Mouse (Mus musculus): ENCODE measurements around the gene Ndufa11. TPM values are rescaled to one million over a fixed set of nuclear protein-coding genes. Genes with fewer than 3 reads are reported as not detected.

The Ndufa11 gene
- polyA plus RNA-seq, 1 experiment = 70.5 TPM

GRCm38 (mm10) chr17:56762769-56763731 is 45.5 kb downstream of the Ndufa11 start:
- peaks cover 78% of the 10 kb centered on the region for H3K4me1 ChIP-seq (ENCODE audit: control insufficient read depth)

GRCm38 (mm10) chr17:56763741-56764250 is 46.2 kb downstream of the Ndufa11 start:
- Histone ChIP-seq H3K4me3 (replicated peaks) (peak overlapping the region; percentile 100), H3K36me3 (ENCODE audit: control insufficient read depth) (peaks cover 30% of the 10 kb centered on the region), H3K9me3 (ENCODE audit: control insufficient read depth, low read length) (peaks cover 12% of the 10 kb centered on the region), H3K27me3 (ENCODE audit: control insufficient read depth) (peaks cover 4% of the 10 kb centered on the region; the same call in 1 of the 2 replicates), H3K4me1 (ENCODE audit: control insufficient read depth) (peaks cover 70% of the 10 kb centered on the region)
- TF ChIP-seq TAL1 (IDR thresholded peaks at IDR 0.05; ENCODE audit: low read length) = no peak

More at GRCm38 (mm10) chr17:56762769-56763731, 45.5 kb downstream of the Ndufa11 start:
- TF ChIP-seq TAL1 (IDR thresholded peaks at IDR 0.05; ENCODE audit: low read length) (no peak), GATA1 (IDR thresholded peaks at IDR 0.05; ENCODE audit: low read length) (peak; percentile 60)
- peak overlapping the region; percentile 71 for H3K4me3 ChIP-seq (replicated peaks)
- H3K27me3 ChIP-seq (ENCODE audit: control insufficient read depth) = peaks cover 4% of the 10 kb centered on the region; the same call in 1 of the 2 replicates
- peaks cover 23% of the 10 kb centered on the region for H3K36me3 ChIP-seq (ENCODE audit: control insufficient read depth)
- H3K9me3 ChIP-seq (ENCODE audit: control insufficient read depth, low read length) = peaks cover 10% of the 10 kb centered on the region

GRCm38 (mm10) chr17:56764474-56765354 is 47.1 kb downstream of the Ndufa11 start, which contains the start of gene Dus3l:
TSS of gene Dus3l (plus strand) at chr17:56764757.
- no peaks in the 10 kb centered on the region; the same call in 1 of the 2 replicates for H3K27me3 ChIP-seq (ENCODE audit: control insufficient read depth)
- peak within 1 kb of the TSS; percentile 100 for H3K4me3 ChIP-seq (replicated peaks)
- no peak for TF ChIP-seq GATA1 (IDR thresholded peaks at IDR 0.05; ENCODE audit: low read length)
- TF ChIP-seq TAL1 (IDR thresholded peaks at IDR 0.05; ENCODE audit: low read length) = no peak
- peaks cover 39% of the 10 kb centered on the region for H3K36me3 ChIP-seq (ENCODE audit: control insufficient read depth)
- peaks cover 61% of the 10 kb centered on the region for H3K4me1 ChIP-seq (ENCODE audit: control insufficient read depth)
- peaks cover 12% of the 10 kb centered on the region for H3K9me3 ChIP-seq (ENCODE audit: control insufficient read depth, low read length)

- peaks cover 54% of the 10 kb centered on the region for H3K4me1 ChIP-seq (ENCODE audit: control insufficient read depth)
- no peaks in the 10 kb centered on the region for H3K27me3 ChIP-seq (ENCODE audit: control insufficient read depth)
- H3K9me3 ChIP-seq (ENCODE audit: control insufficient read depth, low read length) = peaks cover 12% of the 10 kb centered on the region
- H3K36me3 ChIP-seq (ENCODE audit: control insufficient read depth) = peaks cover 46% of the 10 kb centered on the region
- H3K4me3 ChIP-seq (replicated peaks) = peak overlapping the region; percentile 100
- TF ChIP-seq GATA1 (IDR thresholded peaks at IDR 0.05; ENCODE audit: low read length) (no peak), TAL1 (IDR thresholded peaks at IDR 0.05; ENCODE audit: low read length) (no peak)
These were observed 47.9 kb downstream of the Ndufa11 start for GRCm38 (mm10) chr17:56765431-56765830.

- Histone ChIP-seq H3K4me1 (ENCODE audit: control insufficient read depth) (peaks cover 40% of the 10 kb centered on the region), H3K4me3 (replicated peaks) (no peak overlapping the region), H3K36me3 (ENCODE audit: control insufficient read depth) (peaks cover 60% of the 10 kb centered on the region), H3K9me3 (ENCODE audit: control insufficient read depth, low read length) (peaks cover 12% of the 10 kb centered on the region), H3K27me3 (ENCODE audit: control insufficient read depth) (no peaks in the 10 kb centered on the region)
- TF ChIP-seq GATA1 (IDR thresholded peaks at IDR 0.05; ENCODE audit: low read length) (no peak), TAL1 (IDR thresholded peaks at IDR 0.05; ENCODE audit: low read length) (no peak)
These were observed 49.3 kb downstream of the Ndufa11 start for GRCm38 (mm10) chr17:56766631-56767405.

GRCm38 (mm10) chr17:56767531-56768135 is 50.1 kb downstream of the Ndufa11 start:
- H3K9me3 ChIP-seq (ENCODE audit: control insufficient read depth, low read length) = peaks cover 12% of the 10 kb centered on the region
- peaks cover 35% of the 10 kb centered on the region for H3K4me1 ChIP-seq (ENCODE audit: control insufficient read depth)
- no peak overlapping the region for H3K4me3 ChIP-seq (replicated peaks)
- TF ChIP-seq TAL1 (IDR thresholded peaks at IDR 0.05; ENCODE audit: low read length) (no peak), GATA1 (IDR thresholded peaks at IDR 0.05; ENCODE audit: low read length) (no peak)
- peaks cover 68% of the 10 kb centered on the region for H3K36me3 ChIP-seq (ENCODE audit: control insufficient read depth)
- no peaks in the 10 kb centered on the region for H3K27me3 ChIP-seq (ENCODE audit: control insufficient read depth)

- TF ChIP-seq GATA1 (IDR thresholded peaks at IDR 0.05; ENCODE audit: low read length) (no peak), TAL1 (IDR thresholded peaks at IDR 0.05; ENCODE audit: low read length) (no peak)
- peaks cover 12% of the 10 kb centered on the region for H3K9me3 ChIP-seq (ENCODE audit: control insufficient read depth, low read length)
- no peaks in the 10 kb centered on the region for H3K27me3 ChIP-seq (ENCODE audit: control insufficient read depth)
- peaks cover 79% of the 10 kb centered on the region for H3K36me3 ChIP-seq (ENCODE audit: control insufficient read depth)
- H3K4me1 ChIP-seq (ENCODE audit: control insufficient read depth) = peaks cover 35% of the 10 kb centered on the region
- H3K4me3 ChIP-seq (replicated peaks) = no peak overlapping the region
These were observed 51.4 kb downstream of the Ndufa11 start for GRCm38 (mm10) chr17:56768941-56769340.

GRCm38 (mm10) chr17:56769950-56770349 is 52.4 kb downstream of the Ndufa11 start, which contains the start of gene Prr22:
TSS of gene Prr22 (plus strand) at chr17:56770250.
- Histone ChIP-seq H3K9me3 (ENCODE audit: control insufficient read depth, low read length) (peaks cover 12% of the 10 kb centered on the region), H3K36me3 (ENCODE audit: control insufficient read depth) (peaks cover 85% of the 10 kb centered on the region), H3K27me3 (ENCODE audit: control insufficient read depth) (no peaks in the 10 kb centered on the region), H3K4me1 (ENCODE audit: control insufficient read depth) (peaks cover 34% of the 10 kb centered on the region), H3K4me3 (replicated peaks) (no peak within 1 kb of the TSS)
- TF ChIP-seq TAL1 (IDR thresholded peaks at IDR 0.05; ENCODE audit: low read length) = no peak
- TF ChIP-seq GATA1 (IDR thresholded peaks at IDR 0.05; ENCODE audit: low read length) = no peak

Other genes starting within 250 kb of the Ndufa11 start
- gene Ptprs, start 241.3 kb upstream of the Ndufa11 start, polyA plus RNA-seq (2012) = 0.33 and 0.44 TPM in 2 replicates
- not detected in 2 replicates for gene Znrf4, start 205.3 kb upstream of the Ndufa11 start, polyA plus RNA-seq (2012)
- gene Gm20219, start 163.4 kb upstream of the Ndufa11 start, polyA plus RNA-seq (2012) = 0.04 and 0.10 TPM in 2 replicates
- 26.3 and 27.6 TPM in 2 replicates for gene Safb2, start 133.2 kb upstream of the Ndufa11 start, polyA plus RNA-seq (2012)
- gene Safb, start 132.9 kb upstream of the Ndufa11 start, polyA plus RNA-seq (2012) = 27.9 and 29.6 TPM in 2 replicates
- gene 2410015M20Rik, start 108.0 kb upstream of the Ndufa11 start, polyA plus RNA-seq (2012) = 21.4 and 25.5 TPM in 2 replicates
- 810 and 1,011 TPM in 2 replicates for gene Rpl36, start 104.4 kb upstream of the Ndufa11 start, polyA plus RNA-seq (2012)
- gene Lonp1, start 90.9 kb upstream of the Ndufa11 start, polyA plus RNA-seq (2012) = 6.7 TPM in 2 replicates
- not detected in 2 replicates for gene Catsperd, start 89.6 kb upstream of the Ndufa11 start, polyA plus RNA-seq (2012)
- gene Ranbp3, start 44.5 kb upstream of the Ndufa11 start, polyA plus RNA-seq (2012) = 16.4 and 17.4 TPM in 2 replicates
- gene Vmac, start 255 bp downstream of the Ndufa11 start, polyA plus RNA-seq (2012) = 0.22 and 0.55 TPM in 2 replicates
- 1.4 and 2.2 TPM in 2 replicates for gene Nrtn, start 39.8 kb downstream of the Ndufa11 start, polyA plus RNA-seq (2012)
- gene Dus3l, start 47.0 kb downstream of the Ndufa11 start, polyA plus RNA-seq (2012) = 2.7 and 3.2 TPM in 2 replicates
- 0.66 and 0.78 TPM in 2 replicates for gene Prr22, start 52.5 kb downstream of the Ndufa11 start, polyA plus RNA-seq (2012)
- 26.9 and 29.2 TPM in 2 replicates for gene Rfx2, start 113.2 kb downstream of the Ndufa11 start, polyA plus RNA-seq (2012)
- gene Acsbg2, start 156.7 kb downstream of the Ndufa11 start, polyA plus RNA-seq (2012) = not detected in 2 replicates
- not detected in 2 replicates for gene 1700061G19Rik, start 157.7 kb downstream of the Ndufa11 start, polyA plus RNA-seq (2012)
- gene Mllt1, start 217.6 kb downstream of the Ndufa11 start, polyA plus RNA-seq (2012) = 5.1 and 5.8 TPM in 2 replicates

Data from erythroblast, embryonic 14.5 days (primary cell).